Mouse (Mus musculus) heart, adult 11 months (tissue): ENCODE data around the gene Timm17a.

ENCODE experiments used
- DNase-seq: peaks from one replicate; pipeline ENCODE4 v3.0.0; 2022

The Timm17a gene

GRCm38 (mm10) chr1:135313284-135314031, at the start of gene Timm17a:
TSS of gene Timm17a (minus strand) at chr1:135313778.
- peak; percentile 100 for DNase-seq

GRCm38 (mm10) chr1:135362115-135362514, 48.5 kb upstream of the Timm17a start:
- no peak for DNase-seq

GRCm38 (mm10) chr1:135361491-135361890, 47.9 kb upstream of the Timm17a start:
- DNase-seq: no peak

- peak; percentile 92 for DNase-seq
Observed at GRCm38 (mm10) chr1:135359071-135359470, 45.5 kb upstream of the Timm17a start.

- peak; percentile 98 for DNase-seq
Observed at GRCm38 (mm10) chr1:135351953-135352352, 38.4 kb upstream of the Timm17a start.

- peak; percentile 98 for DNase-seq
Observed at GRCm38 (mm10) chr1:135347498-135348169, 34.1 kb upstream of the Timm17a start.

GRCm38 (mm10) chr1:135346891-135347290, 33.3 kb upstream of the Timm17a start:
- no peak for DNase-seq

GRCm38 (mm10) chr1:135344026-135344425, 30.4 kb upstream of the Timm17a start:
- no peak for DNase-seq

- DNase-seq: no peak
Observed at GRCm38 (mm10) chr1:135341947-135342346, 28.4 kb upstream of the Timm17a start.

- no peak for DNase-seq
Observed at GRCm38 (mm10) chr1:135330578-135330977, 17.0 kb upstream of the Timm17a start.

- no peak for DNase-seq
Observed at GRCm38 (mm10) chr1:135328368-135328767, 14.8 kb upstream of the Timm17a start.

GRCm38 (mm10) chr1:135325934-135326333, 12.4 kb upstream of the Timm17a start:
- DNase-seq: peak; percentile 73

- peak; percentile 91 for DNase-seq
Observed at GRCm38 (mm10) chr1:135324571-135324970, 11.0 kb upstream of the Timm17a start, which contains the start of gene Lmod1. TSS of gene Lmod1 (plus strand) at chr1:135324807.

- DNase-seq: peak; percentile 84
Observed at GRCm38 (mm10) chr1:135323367-135323901, 9.9 kb upstream of the Timm17a start.

- DNase-seq: no peak
Observed at GRCm38 (mm10) chr1:135312201-135312600, 1.4 kb downstream of the Timm17a start.

GRCm38 (mm10) chr1:135311356-135311755, 2.2 kb downstream of the Timm17a start:
- DNase-seq: no peak

- no peak for DNase-seq
Observed at GRCm38 (mm10) chr1:135290908-135291307, 22.7 kb downstream of the Timm17a start.

GRCm38 (mm10) chr1:135286311-135286710, 27.3 kb downstream of the Timm17a start:
- DNase-seq: peak; percentile 92

GRCm38 (mm10) chr1:135283826-135284291, 29.7 kb downstream of the Timm17a start, which contains the start of gene Rnpep:
TSS of gene Rnpep (minus strand) at chr1:135284084.
- peak; percentile 98 for DNase-seq

- DNase-seq: peak; percentile 96
Observed at GRCm38 (mm10) chr1:135283287-135283825, 30.2 kb downstream of the Timm17a start.

GRCm38 (mm10) chr1:135282536-135283286, 30.9 kb downstream of the Timm17a start:
- peak; percentile 95 for DNase-seq

GRCm38 (mm10) chr1:135281841-135282240, 31.7 kb downstream of the Timm17a start:
- DNase-seq: no peak

- DNase-seq: peak; percentile 98
Observed at GRCm38 (mm10) chr1:135280646-135281045, 32.9 kb downstream of the Timm17a start.
